Mouse (Mus musculus): Measurements from ENCODE around the gene Atp2b2. TPM values are rescaled to one million over a fixed set of nuclear protein-coding genes. Genes with fewer than 3 reads are reported as not detected.

The Atp2b2 gene
- polyA plus RNA-seq, 1 experiment from 2014 or later = 0.03 TPM

DNA sequence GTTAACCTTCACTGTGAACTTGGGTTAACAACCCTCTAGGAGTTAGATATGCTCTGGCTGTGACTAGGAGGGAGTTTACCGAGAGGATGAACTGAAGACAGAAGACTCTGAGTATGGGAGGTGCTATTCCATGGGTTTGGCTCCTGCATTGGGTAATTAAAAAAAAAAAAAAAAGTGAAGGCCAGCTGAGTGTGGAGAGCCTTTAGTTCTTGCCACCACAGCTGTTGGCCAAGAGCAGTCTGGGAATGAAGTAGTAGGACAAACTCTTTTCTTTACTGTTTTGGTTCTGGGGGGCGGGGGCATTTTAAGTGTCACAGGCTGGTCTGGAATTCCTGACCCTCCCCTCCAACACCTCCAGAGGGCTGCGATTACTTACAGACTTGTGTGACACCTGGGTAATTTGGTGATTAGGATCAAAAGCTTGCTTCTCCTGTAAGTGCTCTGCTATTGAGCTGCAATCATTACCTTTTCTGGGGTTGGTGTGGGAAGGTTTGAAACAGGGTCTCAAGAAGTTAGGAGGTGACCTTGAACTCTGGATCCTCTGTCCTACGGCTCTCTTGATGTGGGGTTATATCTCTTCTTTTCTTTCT lies 346.6 kb downstream of the Atp2b2 start:
- Histone ChIP-seq H3K4me3 (peak overlapping the region; percentile 93), H3K27me3 (ENCODE audit: low read depth, poor library complexity, severe bottlenecking) (no peaks in the 10 kb centered on the region), H3K4me1 (peaks cover 59% of the 10 kb centered on the region), H3K9me3 (replicated peaks) (no peaks in the 10 kb centered on the region), H3K36me3 (peaks cover 31% of the 10 kb centered on the region), H3K27ac (peak overlapping the region; percentile 91)
- WGBS = 25% methylated on average over 4 of the region's 4 CpGs
- DNase-seq (ENCODE audit: low spot score) = peak; percentile 47

- DNase-seq (ENCODE audit: low spot score) = no peak
- Histone ChIP-seq H3K4me3 (no peak overlapping the region), H3K4me1 (peaks cover 64% of the 10 kb centered on the region), H3K27ac (peak overlapping the region; percentile 91; the same call in 1 of the 2 replicates), H3K9me3 (replicated peaks) (no peaks in the 10 kb centered on the region), H3K27me3 (ENCODE audit: low read depth, poor library complexity, severe bottlenecking) (no peaks in the 10 kb centered on the region), H3K36me3 (peaks cover 24% of the 10 kb centered on the region)
- 71% methylated on average over 1 of the region's 1 CpGs for whole genome bisulfite sequencing
Measured at GRCm38 (mm10) chr6:113695203-113695602, 347.2 kb downstream of the Atp2b2 start.

Small RNAs within 50 kb of the gene (microRNA-seq; reads per million reads assigned to microRNA genes)
- 1.8 reads per million for gene Mir7042

Other genes starting within 250 kb of the Atp2b2 start
- 0.08 TPM in 1 of 2 replicates, not detected in the other for gene Slc6a11, start 88.6 kb upstream of the Atp2b2 start, polyA plus RNA-seq (2016; fragmentation: Nextera tagmentation; extraction: Ambion mirVana)
- gene Slc6a1, start 240.0 kb upstream of the Atp2b2 start, polyA plus RNA-seq (2016; fragmentation: Nextera tagmentation; extraction: Ambion mirVana) = not detected in 2 replicates

Data from limb, embryonic 10.5 days (tissue).